Comparison of ENCODE assay signal across 10 mouse cellular contexts in genomic region chr14:14065142-14065498, GRCm38 (mm10). TPM values are rescaled to one million over a fixed set of nuclear protein-coding genes. Genes with fewer than 3 reads are reported as not detected.
DNase-seq lines count a peak whose midpoint lies in the region; ATAC-seq lines count a peak whose summit lies in the region.
"Had no signal": no experiment of that assay in that cellular context is flagged by ENCODE, and none has a peak within 500 bp of the region (broad histone marks: within the 10 kb centered on the region; RNA-seq: fewer than 3 reads in every experiment).

No protein-coding gene starts in this region.

- no peak for DNase-seq in frontal cortex, adult 2 months (ENCODE audit: extremely low spot score in 1 of 2, low spot score in 1 of 2)
- DNase-seq in neural tube, embryonic 10.5 days (ENCODE audit: extremely low spot score, low spot score), result no peak
- no peak for DNase-seq in left cerebral cortex, postnatal 14 days (ENCODE audit: low spot score in 2 of 2)
- no peak for DNase-seq in gastrocnemius, postnatal 36 days
- DNase-seq in layer of hippocampus, postnatal 36 days, result no peak
- DNase-seq: heart, postnatal 4 days had no signal

- no peaks in the 10 kb centered on the region for H3K27me3 ChIP-seq in neural tube, embryonic 14.5 days (ENCODE audit: control insufficient read depth, insufficient read depth, low read length)
- no peaks in the 10 kb centered on the region for H3K27me3 ChIP-seq in limb, embryonic 15.5 days

- WGBS in neural tube, embryonic 14.5 days, result 35% methylated on average over 4 of the region's 4 CpGs
- 29% methylated on average over 4 of the region's 4 CpGs for WGBS in limb, embryonic 15.5 days

- H3K27ac ChIP-seq in neural tube, embryonic 14.5 days (ENCODE audit: low read depth, low read length), result no peak overlapping the region
- peak overlapping the region; percentile 57; the same call in 1 of the 2 replicates for H3K27ac ChIP-seq in limb, embryonic 15.5 days

- H3K4me3 ChIP-seq in neural tube, embryonic 14.5 days (ENCODE audit: low read depth, low read length), result no peak overlapping the region
- H3K4me3 ChIP-seq in limb, embryonic 15.5 days, result no peak overlapping the region
- H3K4me3 ChIP-seq: myocyte had no signal

- H3K36me3 ChIP-seq in neural tube, embryonic 14.5 days (ENCODE audit: control insufficient read depth, insufficient read depth, low read length), result no peaks in the 10 kb centered on the region; the same call in 1 of the 2 replicates
- no peaks in the 10 kb centered on the region for H3K36me3 ChIP-seq in limb, embryonic 15.5 days

- H3K9me3 ChIP-seq in neural tube, embryonic 14.5 days (ENCODE audit: control insufficient read depth, low read length), result no peaks in the 10 kb centered on the region
- no peaks in the 10 kb centered on the region for H3K9me3 ChIP-seq in limb, embryonic 15.5 days

- no peak overlapping the region for H3K4me2 ChIP-seq in neural tube, embryonic 14.5 days (ENCODE audit: low read depth, low read length)
- H3K4me2 ChIP-seq in limb, embryonic 15.5 days, result no peak overlapping the region

- peaks cover 8% of the 10 kb centered on the region; the same call in 1 of the 2 replicates for H3K4me1 ChIP-seq in neural tube, embryonic 14.5 days (ENCODE audit: control insufficient read depth, insufficient read depth, low read length)
- peaks cover 35% of the 10 kb centered on the region for H3K4me1 ChIP-seq in limb, embryonic 15.5 days

- ATAC-seq in frontal cortex, adult (ENCODE audit: low TSS enrichment), result peak; percentile 2; the same call in 1 of the 2 replicates
- ATAC-seq in neural tube, embryonic 14.5 days (ENCODE audit: low read depth), result peak; percentile 35; the same call in 1 of the 2 replicates
- ATAC-seq in limb, embryonic 15.5 days (ENCODE audit: insufficient number of reproducible peaks, low FRiP score, low TSS enrichment, low read depth), result no peak

- intact Hi-C loops in left cerebral cortex, postnatal 14 days (cut with DNase I), result no loop called here
- intact Hi-C loops in gastrocnemius, postnatal 36 days (cut with DNase I), result no loop called here

- H3K9ac ChIP-seq in neural tube, embryonic 14.5 days (replicated peaks; ENCODE audit: low read depth, low read length), result no peak overlapping the region
- no peak overlapping the region for H3K9ac ChIP-seq in limb, embryonic 15.5 days

RNA-seq across cellular contexts. Expression of gene Psmd6, which starts 55.7 kb away (rescaled TPM):
- polyA plus RNA-seq in frontal cortex, adult 2 months (2012; rRNA removed), result 82.0 and 97.5 TPM in 2 replicates
- polyA plus RNA-seq in neural tube, embryonic 14.5 days (2014; fragmentation: Nextera tagmentation; extraction: Ambion mirVana), result 243 and 260 TPM in 2 replicates
- polyA plus RNA-seq in limb, embryonic 15.5 days (2015; fragmentation: Nextera tagmentation; extraction: Ambion mirVana), result 219 and 224 TPM in 2 replicates
- total RNA-seq in left cerebral cortex, postnatal 14 days (2021), result 100 to 1,000 TPM; 108 to 110 TPM
- 100 to 1,000 TPM; 136 to 144 TPM for total RNA-seq in gastrocnemius, postnatal 36 days (2021)
- total RNA-seq in layer of hippocampus, postnatal 36 days (2021), result 100 to 1,000 TPM; 123 to 136 TPM
